Mouse (Mus musculus) lung, postnatal 10 days (tissue): Measurements from ENCODE around the gene Tmem33.

Experiments
- DNase-seq: peaks from one replicate; pipeline ENCODE4 v3.0.0; 2021

The Tmem33 gene

DNA sequence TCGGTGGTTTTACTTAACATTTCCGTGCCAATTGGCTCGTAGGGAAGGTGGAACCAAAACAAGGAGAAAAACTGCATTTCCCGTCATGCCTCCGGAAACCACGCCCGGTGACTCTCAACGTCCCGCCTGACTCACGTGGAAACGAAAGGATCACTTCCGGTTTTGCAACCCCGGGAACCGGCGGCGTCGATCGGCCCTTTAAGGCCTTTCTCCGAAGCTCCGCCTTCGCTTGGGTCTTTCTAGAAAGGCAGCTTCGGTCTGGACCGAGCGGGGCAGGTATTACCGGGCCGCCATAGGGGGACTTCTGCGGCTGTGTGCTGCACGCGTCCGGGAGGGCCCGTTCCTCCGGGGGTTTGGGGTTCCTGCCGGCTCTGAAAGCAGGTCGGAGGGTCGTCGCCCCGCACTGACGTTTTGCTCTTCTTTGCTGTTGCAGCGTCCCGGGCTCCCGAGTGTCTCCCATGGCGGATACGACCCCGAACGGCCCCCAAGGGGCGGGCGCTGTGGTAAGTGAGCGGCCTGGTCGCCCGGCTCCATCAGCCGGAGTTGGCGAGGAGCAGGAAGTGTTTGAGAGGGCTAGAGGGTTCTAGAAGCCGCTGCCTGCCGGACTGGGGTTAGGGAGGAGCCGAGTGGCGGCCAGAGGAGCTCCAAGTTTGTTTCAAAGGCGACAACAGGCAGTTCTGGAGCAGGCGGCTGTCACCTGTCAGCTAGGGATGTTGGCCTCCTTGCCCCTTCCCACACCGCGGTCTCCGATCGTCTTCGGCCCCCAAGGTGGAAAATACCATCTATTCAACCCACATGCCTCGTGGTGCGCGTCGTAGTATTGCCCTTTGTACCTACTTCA, at the start of gene Tmem33:
TSS of gene Tmem33 (plus strand) at position 35 of the 841 bp plus-strand sequence.
- peak; percentile 97 for DNase-seq

DNA sequence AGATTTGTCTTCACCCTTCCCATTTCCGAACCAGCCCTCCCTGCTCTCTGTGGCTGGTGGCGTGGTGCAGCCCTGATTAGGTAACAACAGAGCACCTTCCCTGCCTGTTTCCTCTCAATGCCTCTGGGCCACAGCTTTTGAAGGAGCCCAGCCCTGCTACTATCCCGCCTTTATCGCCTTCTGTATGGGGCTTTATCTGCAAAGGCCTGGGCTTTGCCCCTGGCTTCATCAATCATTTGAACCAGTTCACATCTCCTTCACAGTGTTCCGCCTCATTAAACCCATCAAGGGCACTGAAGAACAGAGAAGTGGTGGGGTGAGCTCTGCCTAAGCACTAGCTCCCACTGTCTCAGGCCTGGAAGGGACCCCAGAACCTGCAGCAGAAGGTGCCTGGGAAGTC, 47.2 kb upstream of the Tmem33 start:
- DNase-seq, result no peak

DNA sequence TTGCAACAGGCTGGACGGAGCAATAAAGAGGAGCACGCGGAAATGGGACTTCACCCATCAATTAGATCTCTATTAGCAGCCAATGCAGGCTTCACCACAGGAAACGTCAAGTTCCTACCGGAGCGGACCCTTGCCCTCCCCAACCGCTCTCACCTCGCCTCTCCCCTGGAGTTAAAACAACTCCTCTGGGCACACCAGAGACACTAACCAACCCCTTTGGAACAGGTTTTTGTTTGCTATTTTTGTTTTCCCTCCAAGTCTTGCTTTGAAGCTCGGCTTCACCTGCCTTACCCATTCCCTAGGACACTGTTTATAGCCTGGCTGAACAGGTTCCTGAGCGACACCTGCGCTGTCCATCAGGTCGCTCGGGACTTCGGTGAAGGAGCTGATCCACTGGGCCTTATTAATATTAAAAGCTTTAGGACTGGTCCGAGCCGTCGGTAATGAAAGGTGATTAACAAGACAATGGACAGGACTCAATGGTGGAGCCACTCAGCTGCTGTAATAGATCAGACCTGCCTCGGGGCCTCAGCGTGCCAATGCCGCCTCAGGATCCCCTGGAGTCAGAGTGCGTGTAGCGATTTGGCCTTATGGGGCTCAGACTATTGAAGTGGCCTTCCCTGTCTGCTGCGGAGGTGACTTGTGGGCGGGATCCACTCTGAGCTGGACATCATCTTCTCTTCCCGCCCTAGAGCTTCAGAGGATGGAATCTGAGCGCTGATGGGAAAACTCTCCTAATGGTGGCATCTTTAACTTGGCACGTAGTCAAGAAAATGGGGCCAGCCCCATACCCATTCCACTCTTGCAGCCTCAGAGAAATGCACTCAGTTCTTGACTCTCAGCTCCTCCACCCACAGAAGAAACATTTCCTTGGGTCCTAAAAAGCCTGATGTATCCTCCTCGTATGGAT, 45.0 kb upstream of the Tmem33 start:
- no peak for DNase-seq

DNA sequence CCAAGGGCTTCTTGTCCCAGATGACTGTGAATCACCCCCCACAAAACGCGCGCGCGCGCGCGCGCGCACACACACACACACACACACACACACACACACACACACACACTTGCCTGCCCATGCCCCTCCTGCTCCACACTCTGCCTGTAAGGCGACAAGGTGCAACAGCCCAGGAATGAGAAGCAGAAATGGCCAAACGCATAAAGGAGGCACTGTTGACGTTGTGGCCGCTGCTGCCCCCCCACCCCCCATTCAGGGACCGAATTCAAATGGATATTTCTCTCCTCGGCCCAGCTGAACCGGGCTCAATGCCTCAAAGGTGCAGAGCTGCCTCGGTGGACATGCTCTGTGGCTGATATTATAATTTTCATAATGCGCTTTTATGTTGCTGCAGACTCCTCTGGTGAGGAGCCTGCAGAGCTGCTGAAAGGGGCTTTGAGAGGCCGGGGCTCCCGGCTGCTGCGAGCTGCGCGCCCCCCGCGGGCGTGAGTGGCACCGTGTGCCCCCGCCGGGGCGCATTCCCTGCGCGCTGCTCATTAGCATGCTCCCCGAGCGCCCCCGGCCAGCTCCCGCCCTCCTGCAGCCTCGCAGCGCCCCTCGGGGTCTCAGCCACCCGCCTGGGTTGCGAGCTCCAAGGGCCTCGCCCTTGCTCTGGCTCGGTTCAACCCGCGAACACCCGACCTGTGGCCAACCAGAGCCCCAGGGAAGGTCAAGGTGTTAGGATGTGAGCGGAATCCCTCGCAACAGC, 44.2 kb upstream of the Tmem33 start:
- no peak for DNase-seq

DNA sequence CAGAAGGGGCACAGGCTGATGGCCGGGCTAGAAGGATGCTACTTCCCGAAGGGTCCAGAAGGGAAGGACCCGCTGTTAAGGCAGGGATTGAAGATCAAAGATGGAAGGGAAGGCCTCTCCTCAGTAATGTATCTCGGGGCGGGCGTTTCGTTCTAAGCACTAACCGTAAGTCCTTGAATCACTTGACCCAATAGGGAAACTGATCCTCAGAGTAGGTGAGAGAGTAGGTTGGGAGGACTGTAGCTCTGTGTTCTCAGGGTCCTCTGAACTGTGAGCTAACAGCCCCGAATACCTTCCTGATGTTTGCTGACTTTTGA, 43.6 kb upstream of the Tmem33 start:
- no peak for DNase-seq

DNA sequence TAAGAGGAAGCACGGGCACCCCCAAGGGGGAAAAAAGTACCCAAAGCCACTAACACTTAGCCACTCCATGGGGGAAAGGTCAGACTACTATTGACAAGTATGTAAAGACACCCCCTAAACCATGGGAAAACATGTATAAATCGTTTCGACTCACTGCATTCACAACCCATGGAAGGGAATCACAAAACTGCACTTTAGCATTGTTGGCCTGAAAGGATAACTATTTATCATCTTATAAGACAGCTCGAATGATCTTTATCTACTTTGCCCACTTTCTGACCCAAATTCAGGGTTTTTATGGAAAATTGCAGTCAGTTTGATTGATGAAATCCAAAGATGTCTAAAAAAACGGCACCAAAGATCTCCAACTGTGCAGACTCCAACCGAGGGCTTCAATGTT, 38.5 kb upstream of the Tmem33 start:
- DNase-seq, result no peak

DNA sequence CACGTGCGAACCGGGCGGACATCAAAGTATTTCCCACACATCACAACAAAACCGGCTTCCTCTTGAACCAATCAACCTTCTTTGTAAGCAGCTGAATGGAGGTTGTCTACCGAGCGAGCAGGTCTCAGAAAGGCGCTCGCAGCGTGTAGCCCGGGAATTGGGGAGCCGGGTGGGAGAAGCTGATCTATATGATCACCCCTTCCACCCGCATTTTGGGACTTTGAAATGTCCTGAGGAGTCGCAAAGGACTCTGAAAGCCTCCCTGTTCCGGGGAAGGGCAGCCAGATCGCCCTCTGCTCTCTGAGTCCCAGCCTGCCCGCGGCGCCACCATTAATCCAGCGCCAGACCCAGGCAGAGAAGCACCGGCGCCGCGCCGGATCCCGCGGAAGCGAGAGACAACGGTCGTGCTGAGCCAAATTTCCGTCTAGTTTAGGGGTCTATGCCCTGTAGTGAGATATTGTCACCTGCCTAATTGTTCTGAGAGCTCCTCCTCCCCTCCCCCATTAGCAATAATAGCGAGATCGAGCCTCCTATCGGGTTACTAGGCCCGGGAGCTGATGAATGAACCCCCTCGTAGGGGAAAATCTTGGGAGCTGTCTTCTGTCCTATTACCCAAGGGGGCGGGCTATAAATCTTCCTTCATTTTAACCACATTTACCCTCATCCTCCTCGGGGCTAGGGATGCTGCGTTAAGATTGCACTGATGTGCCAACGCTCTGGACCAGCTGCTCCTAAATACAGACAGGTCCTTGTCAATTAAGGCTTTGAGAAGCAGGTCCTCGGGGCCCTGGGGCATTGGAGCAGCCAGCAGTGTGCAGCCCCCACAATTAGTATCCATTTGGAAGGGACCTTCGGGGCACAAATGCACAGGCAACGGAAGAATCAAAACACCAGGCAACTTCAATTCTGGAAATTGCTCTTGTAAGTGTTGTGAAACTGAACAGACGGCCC, 37.6 kb upstream of the Tmem33 start:
- DNase-seq, result no peak

DNA sequence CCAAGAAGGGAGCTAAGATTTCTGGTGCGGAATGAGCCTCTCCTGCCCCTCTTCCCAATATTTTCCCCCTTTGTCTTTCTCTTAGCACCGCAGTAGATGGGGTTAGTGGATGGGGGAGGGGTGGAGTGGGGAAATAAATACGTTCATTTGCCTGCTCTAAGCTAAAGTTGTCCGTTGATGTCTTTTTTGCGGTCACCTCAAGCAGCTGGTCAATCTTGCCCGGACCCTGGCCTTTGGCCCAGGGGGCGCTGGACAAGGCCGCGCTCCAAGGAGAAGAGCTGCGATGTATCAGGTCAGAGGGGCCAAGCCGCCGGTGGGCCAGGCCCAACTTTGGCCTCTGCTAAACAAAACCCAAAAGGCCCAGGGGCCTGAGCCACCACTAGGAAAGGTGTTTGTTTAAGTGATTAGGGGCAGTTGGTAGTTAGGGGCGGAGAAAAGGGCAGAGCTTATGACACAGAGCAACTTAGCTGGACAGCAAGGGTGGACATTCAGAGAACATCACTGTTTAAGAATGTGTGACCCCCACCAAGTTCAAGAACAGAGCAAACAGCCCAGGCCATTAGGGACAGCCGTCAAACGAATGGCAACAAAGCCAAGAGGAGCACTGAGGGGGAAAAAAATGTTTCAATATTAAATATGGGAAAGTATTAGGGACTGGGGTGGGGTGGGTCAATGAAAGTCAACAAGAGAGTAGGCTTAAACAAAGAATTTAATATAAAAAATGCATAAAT, 36.8 kb upstream of the Tmem33 start:
- DNase-seq, result no peak

DNA sequence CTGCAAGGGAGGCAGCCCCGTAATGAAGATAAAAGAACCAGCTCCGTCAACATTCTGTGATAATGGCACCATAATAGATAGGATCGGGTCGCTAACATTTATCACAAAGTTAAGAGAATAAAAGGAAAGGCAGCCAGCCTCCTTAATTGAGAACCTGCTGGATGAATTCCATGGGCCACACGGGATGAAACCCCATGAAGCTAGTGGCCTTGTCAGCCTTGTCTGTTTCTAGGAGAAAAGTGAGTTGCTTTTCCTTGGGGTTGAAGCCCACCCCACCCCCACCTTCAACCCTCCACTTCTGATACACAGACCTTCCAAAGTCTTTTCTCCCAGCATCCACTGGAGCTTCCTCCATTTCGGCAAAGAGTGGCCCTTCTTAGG, 36.3 kb upstream of the Tmem33 start:
- DNase-seq, result no peak

DNA sequence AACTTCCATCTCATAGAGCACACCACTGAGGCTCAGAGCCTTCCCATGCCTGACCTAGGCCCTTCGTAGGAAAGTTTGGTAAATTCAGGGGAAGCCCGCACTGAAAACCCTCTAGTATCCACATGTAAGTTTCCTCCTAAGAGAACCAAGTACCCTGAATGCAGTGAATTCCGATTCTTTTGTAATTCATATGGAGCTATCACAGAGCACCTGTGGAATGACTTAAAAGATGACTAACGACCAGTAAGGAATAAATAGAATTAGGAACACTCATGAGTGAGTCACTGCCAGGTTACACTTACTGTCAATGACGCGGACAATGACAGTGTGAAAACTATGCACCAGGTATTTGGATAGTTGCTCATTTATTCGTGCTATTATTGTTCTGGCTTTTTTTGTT, 34.6 kb upstream of the Tmem33 start:
- no peak for DNase-seq

DNA sequence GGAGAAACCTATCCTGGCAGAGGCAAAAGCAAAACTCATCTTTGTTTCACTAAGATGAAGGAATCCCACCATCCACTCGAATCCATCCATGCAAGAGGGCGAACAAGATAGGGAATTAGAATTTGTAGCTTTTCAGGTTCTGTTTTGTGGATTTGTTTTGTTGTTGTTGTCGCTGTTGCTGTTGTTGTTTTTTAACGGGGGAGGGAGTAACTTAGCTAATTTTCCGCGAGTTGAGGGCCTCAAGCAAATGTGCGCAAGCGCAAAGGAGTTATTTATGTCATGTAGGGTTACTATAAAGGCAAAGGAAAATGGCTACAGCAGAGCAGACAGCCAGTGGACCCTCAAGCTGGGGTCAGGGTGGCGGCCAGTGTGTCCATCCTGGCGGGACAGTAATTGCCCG, 33.1 kb upstream of the Tmem33 start:
- no peak for DNase-seq

DNA sequence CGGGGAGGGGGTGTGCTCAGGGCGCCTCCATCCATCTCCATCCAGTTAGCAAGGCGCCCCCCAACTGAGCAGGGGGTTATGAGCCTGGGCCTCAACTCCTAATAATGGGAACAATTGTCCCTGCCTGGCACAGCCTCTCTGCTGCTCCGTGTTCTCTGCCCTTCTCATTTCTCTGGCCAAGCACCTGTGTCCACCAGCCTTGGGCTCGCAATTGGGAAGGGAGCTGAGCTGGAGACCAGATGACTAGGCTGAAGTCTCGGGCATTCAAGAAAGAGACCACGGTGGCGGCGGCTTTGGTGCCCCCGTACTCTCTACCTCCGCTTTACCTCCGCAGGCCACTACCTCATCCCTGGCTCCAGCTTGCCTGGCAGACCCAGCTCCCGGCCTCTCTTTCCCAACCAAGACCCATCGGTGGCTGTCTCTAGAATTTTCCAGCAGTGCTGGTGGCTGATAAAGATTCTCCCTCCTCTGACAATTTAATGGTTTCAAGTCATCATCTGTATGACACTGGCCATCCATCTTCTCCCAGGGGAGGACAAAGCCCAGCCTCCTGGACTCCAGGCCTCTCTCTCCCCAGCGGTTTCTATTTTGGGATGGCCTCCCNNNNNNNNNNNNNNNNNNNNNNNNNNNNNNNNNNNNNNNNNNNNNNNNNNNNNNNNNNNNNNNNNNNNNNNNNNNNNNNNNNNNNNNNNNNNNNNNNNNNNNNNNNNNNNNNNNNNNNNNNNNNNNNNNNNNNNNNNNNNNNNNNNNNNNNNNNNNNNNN, 32.5 kb upstream of the Tmem33 start:
- DNase-seq, result no peak

DNA sequence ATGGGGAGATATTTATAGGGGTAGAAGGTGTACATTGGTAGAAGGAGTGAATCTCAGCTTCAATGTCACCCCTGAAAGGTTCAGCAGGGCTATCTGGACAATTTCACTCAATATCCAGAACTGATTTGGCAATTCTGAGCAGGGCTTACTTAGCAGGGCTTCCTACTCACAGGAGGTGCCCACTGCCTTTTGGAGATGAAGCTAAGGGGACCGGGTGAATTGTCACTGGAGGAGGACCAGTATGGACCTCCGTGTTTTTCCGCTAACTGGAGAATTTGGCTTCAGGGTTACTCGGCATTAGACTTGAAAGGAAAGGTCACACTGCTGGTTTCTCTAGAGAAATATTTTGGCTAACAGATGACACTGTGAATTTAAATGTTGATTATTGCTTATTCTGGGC, 25.7 kb upstream of the Tmem33 start:
- no peak for DNase-seq

DNA sequence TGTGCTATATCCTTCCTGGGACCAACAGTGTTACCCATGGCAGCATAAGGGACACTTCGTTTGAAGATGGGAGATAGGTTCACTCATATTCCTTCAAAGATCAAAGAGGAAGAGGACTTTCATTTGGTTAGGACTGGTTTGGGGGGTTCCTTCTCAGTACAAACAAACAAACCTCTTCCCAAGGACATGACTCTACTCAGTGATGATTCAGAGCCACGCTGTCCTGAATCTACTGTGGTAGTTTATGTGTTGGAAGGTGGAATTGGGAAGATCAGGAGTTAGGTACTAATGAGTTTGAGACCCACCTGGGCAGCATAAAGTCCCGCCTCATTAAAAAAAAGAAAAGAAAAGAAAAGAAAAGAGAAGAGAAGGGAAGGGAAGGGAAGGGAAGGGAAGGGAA, 24.9 kb upstream of the Tmem33 start:
- DNase-seq, result no peak

DNA sequence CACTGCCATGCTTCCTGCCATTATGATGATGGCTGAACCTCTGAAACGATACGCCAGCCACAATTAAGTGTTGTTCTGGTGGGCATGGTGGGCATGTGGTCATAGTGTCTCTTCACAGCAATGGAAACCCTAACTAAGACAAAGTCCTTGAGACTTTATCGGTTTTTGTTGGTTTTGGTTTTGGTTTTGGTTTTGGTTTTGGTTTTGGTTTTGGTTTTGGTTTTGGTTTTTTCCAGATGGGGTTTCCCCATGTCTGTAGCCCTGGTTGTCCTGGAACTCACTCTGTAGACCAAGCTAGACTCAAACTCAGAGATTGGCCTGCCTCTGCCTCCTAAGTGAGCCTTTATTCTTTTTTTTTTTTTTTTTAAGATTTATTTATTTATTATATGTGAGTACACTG, 23.8 kb upstream of the Tmem33 start:
- DNase-seq, result no peak

DNA sequence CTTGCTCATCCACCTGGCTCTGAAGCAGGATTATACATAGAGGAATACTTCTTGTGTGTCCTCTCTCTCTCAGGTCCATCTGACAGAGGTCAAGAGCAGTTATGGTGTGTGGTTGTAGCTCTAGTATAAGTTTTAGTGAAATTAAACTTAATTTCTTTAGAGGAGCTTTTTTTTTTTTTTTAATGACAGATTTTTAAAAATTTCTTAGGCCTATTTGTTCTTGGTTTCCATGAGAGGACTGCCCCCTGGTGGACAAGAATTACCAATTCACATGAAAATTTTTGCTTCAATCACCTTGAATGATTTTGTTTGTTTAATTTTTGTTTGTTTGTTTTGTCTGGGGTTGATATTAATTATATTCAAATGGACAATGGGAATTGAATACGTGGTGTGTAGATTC, 22.1 kb upstream of the Tmem33 start:
- no peak for DNase-seq

DNA sequence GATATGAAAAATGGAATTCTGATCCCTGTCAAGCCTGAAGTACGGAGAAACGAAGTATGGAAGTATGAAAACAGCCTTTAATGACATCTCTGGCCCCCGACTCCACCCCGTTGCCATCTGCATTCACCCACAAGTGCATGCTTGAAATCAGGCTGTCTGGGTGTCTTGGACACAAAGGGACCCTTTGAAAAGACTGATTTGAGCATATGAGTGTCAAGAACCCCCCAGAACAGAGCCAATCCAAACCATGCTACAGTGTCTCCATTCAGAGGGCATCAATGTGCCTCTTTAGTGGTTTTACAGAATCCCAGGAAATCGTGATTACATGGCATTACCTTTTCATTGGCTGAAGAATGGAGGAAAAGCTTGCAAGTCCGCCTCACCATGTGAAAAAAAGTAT, 18.7 kb upstream of the Tmem33 start:
- no peak for DNase-seq

DNA sequence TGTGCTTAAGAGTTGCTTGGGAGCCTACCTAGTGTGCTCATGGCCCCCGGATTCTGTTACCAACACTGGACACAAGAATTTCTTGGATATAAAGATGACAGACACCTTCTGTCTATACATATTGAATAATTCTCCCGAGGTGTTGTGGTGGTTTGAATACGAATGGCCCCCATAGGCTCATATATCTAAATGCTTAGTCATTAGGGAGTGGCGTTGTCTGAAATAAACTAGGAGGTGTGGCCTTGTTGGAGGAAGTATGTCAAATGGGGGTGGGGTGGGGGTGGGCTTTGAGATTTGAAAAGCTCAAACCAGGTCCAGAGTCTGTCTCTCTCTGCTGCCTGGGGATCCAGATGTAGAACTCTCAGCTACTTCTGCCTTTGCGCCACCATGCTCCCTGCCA, 17.1 kb upstream of the Tmem33 start:
- no peak for DNase-seq

DNA sequence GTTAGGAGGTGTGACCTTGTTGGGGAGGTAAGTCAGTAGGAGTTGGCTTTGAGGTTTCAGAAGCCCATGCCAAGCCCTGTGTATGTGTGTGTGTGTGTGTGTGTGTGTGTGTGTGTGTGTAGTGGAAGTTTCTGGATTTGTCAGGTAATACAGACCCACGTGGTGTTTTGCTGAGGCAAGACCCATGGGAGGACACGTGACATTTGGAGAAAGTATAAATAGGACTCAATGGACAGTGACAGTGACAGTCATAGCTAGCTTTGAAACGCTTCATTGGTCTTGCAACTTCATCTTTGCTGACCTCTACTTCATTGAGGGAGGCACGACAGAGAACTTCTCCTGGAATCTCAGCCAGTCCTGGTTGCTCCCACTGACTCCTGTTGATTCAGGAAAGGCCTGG, 8.1 kb upstream of the Tmem33 start:
- DNase-seq, result no peak

DNA sequence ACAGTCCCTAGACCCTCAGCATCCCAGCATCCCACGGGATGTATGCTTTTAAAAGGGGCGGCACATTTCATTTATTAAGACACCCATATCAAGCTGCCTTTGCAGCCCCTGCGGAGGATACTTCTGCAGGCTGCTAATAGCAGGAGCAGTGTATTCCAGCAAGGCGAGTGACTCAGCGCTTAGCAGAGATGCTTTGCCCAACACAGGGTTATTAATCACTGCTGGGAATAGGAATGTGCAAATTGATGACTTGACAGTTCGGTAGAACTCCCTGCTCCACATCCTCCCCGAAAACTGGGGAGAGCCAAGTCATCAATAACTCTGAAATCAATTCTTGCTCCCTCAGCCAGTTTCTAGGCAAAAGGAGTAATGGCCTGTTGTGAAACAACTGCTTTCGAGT, 4.7 kb upstream of the Tmem33 start:
- DNase-seq, result no peak

DNA sequence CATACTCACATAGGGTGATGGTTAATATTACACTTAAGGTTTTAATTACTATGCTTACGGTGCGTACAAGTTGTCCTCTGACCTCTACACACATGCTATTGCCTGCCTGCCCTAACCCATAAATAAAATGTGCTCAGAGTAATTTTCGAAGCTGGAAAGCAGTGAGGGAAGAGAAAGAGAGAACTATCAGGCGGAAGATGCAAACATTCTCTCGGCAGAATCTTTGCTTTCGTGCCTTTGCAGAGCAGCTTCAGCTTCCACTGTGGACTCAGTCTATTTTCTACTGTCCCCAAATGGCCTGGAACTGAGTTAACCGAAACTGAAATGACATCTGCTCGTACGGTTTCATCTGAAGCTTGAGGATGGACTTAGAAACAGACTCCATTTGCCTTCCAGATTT, 1.9 kb upstream of the Tmem33 start:
- no peak for DNase-seq
